Mouse (Mus musculus): ENCODE measurements around the gene Mast1. TPM values are rescaled to one million over a fixed set of nuclear protein-coding genes. Genes with fewer than 3 reads are reported as not detected.

The Mast1 gene
- polyA plus RNA-seq, 1 experiment from 2014 or later, result 14.2 TPM

GRCm38 (mm10) chr8:84925557-84925956, 11.6 kb downstream of the Mast1 start:
- H3K27me3 ChIP-seq (ENCODE audit: control insufficient read depth, insufficient read depth, low read length), result peaks cover 5% of the 10 kb centered on the region
- 83% methylated on average over 7 of the region's 7 CpGs for WGBS

GRCm38 (mm10) chr8:84921596-84921995, 15.6 kb downstream of the Mast1 start:
- ATAC-seq (replicated peaks; ENCODE audit: low FRiP score) (no peak), DNase-seq (ENCODE audit: low spot score) (no peak)
- WGBS, result 92% methylated on average over 2 of the region's 2 CpGs

More at GRCm38 (mm10) chr8:84925557-84925956, 11.6 kb downstream of the Mast1 start:
- no peak for DNase-seq (ENCODE audit: low spot score)
- H3K4me2 ChIP-seq (ENCODE audit: low read depth, low read length, severe bottlenecking), result no peak overlapping the region
- no peaks in the 10 kb centered on the region; the same call in 1 of the 2 replicates for H3K36me3 ChIP-seq (ENCODE audit: control insufficient read depth, insufficient read depth, low read length)
- H3K4me1 ChIP-seq (replicated peaks; ENCODE audit: control insufficient read depth, insufficient read depth, low read length), result peaks cover 3% of the 10 kb centered on the region; the same call in 1 of the 2 replicates
- H3K9ac ChIP-seq (ENCODE audit: low read length), result no peak overlapping the region
- no peak overlapping the region for H3K4me3 ChIP-seq (ENCODE audit: low read depth, low read length)
- no peak for ATAC-seq (replicated peaks; ENCODE audit: low FRiP score)
- no peaks in the 10 kb centered on the region for H3K9me3 ChIP-seq (ENCODE audit: control insufficient read depth, low read length)
- no peak overlapping the region for H3K27ac ChIP-seq (ENCODE audit: low read depth, low read length)

GRCm38 (mm10) chr8:84918646-84919045, 18.5 kb downstream of the Mast1 start:
- H3K4me1 ChIP-seq (replicated peaks; ENCODE audit: control insufficient read depth, insufficient read depth, low read length), result no peaks in the 10 kb centered on the region
- WGBS, result 92% methylated on average over 15 of the region's 15 CpGs
- H3K9ac ChIP-seq (ENCODE audit: low read length), result no peak overlapping the region
- no peak overlapping the region for H3K4me2 ChIP-seq (ENCODE audit: low read depth, low read length, severe bottlenecking)
- H3K27ac ChIP-seq (ENCODE audit: low read depth, low read length), result no peak overlapping the region
- H3K36me3 ChIP-seq (ENCODE audit: control insufficient read depth, insufficient read depth, low read length), result no peaks in the 10 kb centered on the region; the same call in 1 of the 2 replicates
- H3K9me3 ChIP-seq (ENCODE audit: control insufficient read depth, low read length), result no peaks in the 10 kb centered on the region; the same call in 1 of the 2 replicates
- ATAC-seq (replicated peaks; ENCODE audit: low FRiP score) (no peak), DNase-seq (ENCODE audit: low spot score) (no peak)
- peaks cover 5% of the 10 kb centered on the region; the same call in 1 of the 2 replicates for H3K27me3 ChIP-seq (ENCODE audit: control insufficient read depth, insufficient read depth, low read length)
- no peak overlapping the region for H3K4me3 ChIP-seq (ENCODE audit: low read depth, low read length)

More at GRCm38 (mm10) chr8:84921596-84921995, 15.6 kb downstream of the Mast1 start:
- Histone ChIP-seq H3K27ac (ENCODE audit: low read depth, low read length) (no peak overlapping the region), H3K36me3 (ENCODE audit: control insufficient read depth, insufficient read depth, low read length) (no peaks in the 10 kb centered on the region; the same call in 1 of the 2 replicates), H3K4me3 (ENCODE audit: low read depth, low read length) (no peak overlapping the region), H3K4me2 (ENCODE audit: low read depth, low read length, severe bottlenecking) (no peak overlapping the region), H3K9me3 (ENCODE audit: control insufficient read depth, low read length) (no peaks in the 10 kb centered on the region), H3K27me3 (ENCODE audit: control insufficient read depth, insufficient read depth, low read length) (peaks cover 2% of the 10 kb centered on the region; the same call in 1 of the 2 replicates), H3K4me1 (replicated peaks; ENCODE audit: control insufficient read depth, insufficient read depth, low read length) (no peaks in the 10 kb centered on the region), H3K9ac (ENCODE audit: low read length) (no peak overlapping the region)

GRCm38 (mm10) chr8:84917781-84918180, 19.4 kb downstream of the Mast1 start:
- 32% methylated on average over 20 of the region's 20 CpGs for WGBS
- H3K27me3 ChIP-seq (ENCODE audit: control insufficient read depth, insufficient read depth, low read length), result peaks cover 11% of the 10 kb centered on the region

GRCm38 (mm10) chr8:84915269-84915668, 21.9 kb downstream of the Mast1 start:
- Histone ChIP-seq H3K4me1 (replicated peaks; ENCODE audit: control insufficient read depth, insufficient read depth, low read length) (peaks cover 7% of the 10 kb centered on the region), H3K27me3 (ENCODE audit: control insufficient read depth, insufficient read depth, low read length) (peaks cover 28% of the 10 kb centered on the region), H3K9me3 (ENCODE audit: control insufficient read depth, low read length) (no peaks in the 10 kb centered on the region; the same call in 1 of the 2 replicates), H3K9ac (ENCODE audit: low read length) (no peak overlapping the region), H3K4me3 (ENCODE audit: low read depth, low read length) (no peak overlapping the region), H3K27ac (ENCODE audit: low read depth, low read length) (no peak overlapping the region), H3K36me3 (ENCODE audit: control insufficient read depth, insufficient read depth, low read length) (no peaks in the 10 kb centered on the region), H3K4me2 (ENCODE audit: low read depth, low read length, severe bottlenecking) (no peak overlapping the region)
- DNase-seq (ENCODE audit: low spot score) (no peak), ATAC-seq (replicated peaks; ENCODE audit: low FRiP score) (no peak)
- 82% methylated on average over 8 of the region's 8 CpGs for WGBS

More at GRCm38 (mm10) chr8:84917781-84918180, 19.4 kb downstream of the Mast1 start:
- ATAC-seq (replicated peaks; ENCODE audit: low FRiP score), result no peak
- Histone ChIP-seq H3K9me3 (ENCODE audit: control insufficient read depth, low read length) (no peaks in the 10 kb centered on the region; the same call in 1 of the 2 replicates), H3K36me3 (ENCODE audit: control insufficient read depth, insufficient read depth, low read length) (no peaks in the 10 kb centered on the region), H3K4me2 (ENCODE audit: low read depth, low read length, severe bottlenecking) (no peak overlapping the region), H3K27ac (ENCODE audit: low read depth, low read length) (no peak overlapping the region), H3K9ac (ENCODE audit: low read length) (no peak overlapping the region), H3K4me1 (replicated peaks; ENCODE audit: control insufficient read depth, insufficient read depth, low read length) (peaks cover 5% of the 10 kb centered on the region), H3K4me3 (ENCODE audit: low read depth, low read length) (no peak overlapping the region)
- DNase-seq (ENCODE audit: low spot score), result no peak

- no peak overlapping the region for H3K4me3 ChIP-seq (ENCODE audit: low read depth, low read length)
- no peak for ATAC-seq (replicated peaks; ENCODE audit: low FRiP score)
- peaks cover 31% of the 10 kb centered on the region for H3K27me3 ChIP-seq (ENCODE audit: control insufficient read depth, insufficient read depth, low read length)
- 37% methylated on average over 4 of the region's 4 CpGs for WGBS
- no peak overlapping the region for H3K9ac ChIP-seq (ENCODE audit: low read length)
- no peak overlapping the region for H3K4me2 ChIP-seq (ENCODE audit: low read depth, low read length, severe bottlenecking)
- peak; percentile 65 for DNase-seq (ENCODE audit: low spot score)
- H3K4me1 ChIP-seq (replicated peaks; ENCODE audit: control insufficient read depth, insufficient read depth, low read length), result peaks cover 7% of the 10 kb centered on the region
- H3K9me3 ChIP-seq (ENCODE audit: control insufficient read depth, low read length), result no peaks in the 10 kb centered on the region; the same call in 1 of the 2 replicates
- H3K36me3 ChIP-seq (ENCODE audit: control insufficient read depth, insufficient read depth, low read length), result no peaks in the 10 kb centered on the region
- H3K27ac ChIP-seq (ENCODE audit: low read depth, low read length), result no peak overlapping the region
Observed at GRCm38 (mm10) chr8:84913960-84914359, 23.2 kb downstream of the Mast1 start.

- peaks cover 31% of the 10 kb centered on the region for H3K27me3 ChIP-seq (ENCODE audit: control insufficient read depth, insufficient read depth, low read length)
- H3K9ac ChIP-seq (ENCODE audit: low read length), result peak overlapping the region; percentile 53
- H3K4me1 ChIP-seq (replicated peaks; ENCODE audit: control insufficient read depth, insufficient read depth, low read length), result peaks cover 7% of the 10 kb centered on the region
- H3K36me3 ChIP-seq (ENCODE audit: control insufficient read depth, insufficient read depth, low read length), result no peaks in the 10 kb centered on the region
- DNase-seq (ENCODE audit: low spot score) (no peak), ATAC-seq (replicated peaks; ENCODE audit: low FRiP score) (no peak)
- peak overlapping the region; percentile 73 for H3K4me2 ChIP-seq (ENCODE audit: low read depth, low read length, severe bottlenecking)
- WGBS, result 13% methylated on average over 9 of the region's 9 CpGs
- H3K9me3 ChIP-seq (ENCODE audit: control insufficient read depth, low read length), result no peaks in the 10 kb centered on the region; the same call in 1 of the 2 replicates
- peak overlapping the region; percentile 32 for H3K4me3 ChIP-seq (ENCODE audit: low read depth, low read length)
- no peak overlapping the region for H3K27ac ChIP-seq (ENCODE audit: low read depth, low read length)
Observed at GRCm38 (mm10) chr8:84913502-84913900, 23.7 kb downstream of the Mast1 start.

- Histone ChIP-seq H3K4me3 (ENCODE audit: low read depth, low read length) (peak overlapping the region; percentile 32), H3K27me3 (ENCODE audit: control insufficient read depth, insufficient read depth, low read length) (peaks cover 31% of the 10 kb centered on the region), H3K9ac (ENCODE audit: low read length) (peak overlapping the region; percentile 53), H3K4me2 (ENCODE audit: low read depth, low read length, severe bottlenecking) (peak overlapping the region; percentile 73), H3K27ac (ENCODE audit: low read depth, low read length) (no peak overlapping the region), H3K9me3 (ENCODE audit: control insufficient read depth, low read length) (no peaks in the 10 kb centered on the region; the same call in 1 of the 2 replicates), H3K36me3 (ENCODE audit: control insufficient read depth, insufficient read depth, low read length) (no peaks in the 10 kb centered on the region), H3K4me1 (replicated peaks; ENCODE audit: control insufficient read depth, insufficient read depth, low read length) (peaks cover 7% of the 10 kb centered on the region)
- WGBS, result 2% methylated on average over 55 of the region's 55 CpGs
- DNase-seq (ENCODE audit: low spot score) (peak; percentile 83), ATAC-seq (replicated peaks; ENCODE audit: low FRiP score) (0 out of 2 replicates have a peak, but pooled peaks have one; percentile 19)
Observed at GRCm38 (mm10) chr8:84912895-84913501, 24.2 kb downstream of the Mast1 start.
